Mouse (Mus musculus) CH12.LX (cell line): ENCODE results near the gene Aatf. TPM values are rescaled to one million over a fixed set of nuclear protein-coding genes. Genes with fewer than 3 reads are reported as not detected.

Experiments used
- DNase-seq: peaks from one replicate; pipeline ENCODE4 v3.0.0-alpha.2; 2013; ENCODE audit errors: extremely low read depth
- H3K27ac ChIP-seq: 2 replicates; pipeline ENCODE4 v1.5.1; 2012; ENCODE audit warnings: low read depth, mild to moderate bottlenecking, control low read depth, moderate library complexity; ENCODE audit not compliant: insufficient read depth
- H3K27me3 ChIP-seq: replicated peaks from 2 replicates; pipeline ENCODE3; 2012; ENCODE audit warnings: inconsistent platforms
- H3K36me3 ChIP-seq, 2 experiments: replicated peaks in 1 of 2; 2 replicates each; pipeline versions ENCODE3 to v1.6.1; 2012; ENCODE audit warnings: inconsistent platforms in 1 of 2, low read length in 1 of 2, mild to moderate bottlenecking in 1 of 2, mixed read lengths in 1 of 2, moderate library complexity in 1 of 2; ENCODE audit not compliant: control insufficient read depth in 1 of 2, insufficient read depth in 1 of 2
- H3K4me1 ChIP-seq, 2 experiments: 2 replicates each; pipeline ENCODE4 v1.6.1; 2012; ENCODE audit warnings: inconsistent platforms in 1 of 2, moderate library complexity in 1 of 2; ENCODE audit not compliant: insufficient read depth in 2 of 2, control insufficient read depth in 1 of 2
- H3K4me2 ChIP-seq: 2 replicates; pipeline ENCODE4 v1.6.1; 2012; ENCODE audit warnings: low read depth, mild to moderate bottlenecking, control low read depth; ENCODE audit not compliant: poor library complexity, insufficient read depth, severe bottlenecking
- H3K4me3 ChIP-seq, 3 experiments: fragments of 150-350 bp in 1 of 3; sonication (generic) in 1 of 3; replicated peaks in 1 of 3; 2 replicates each; pipeline versions ENCODE3 to v1.5.1; 2011 to 2012; ENCODE audit warnings: low read depth in 2 of 3, low read length in 2 of 3, mild to moderate bottlenecking in 2 of 3, moderate library complexity in 2 of 3, control low read depth in 1 of 3, improper control_type of control experiment in 1 of 3, inconsistent platforms in 1 of 3, mixed read lengths in 1 of 3; ENCODE audit not compliant: poor library complexity in 1 of 3
- H3K79me2 ChIP-seq: replicated peaks from 2 replicates; pipeline ENCODE4 v1.6.1; 2012; ENCODE audit warnings: mild to moderate bottlenecking, moderate library complexity; ENCODE audit not compliant: control insufficient read depth, poor library complexity, insufficient read depth, severe bottlenecking; ENCODE audit errors: extremely low read depth
- H3K9ac ChIP-seq: 2 replicates; pipeline ENCODE4 v1.6.1; 2012; ENCODE audit warnings: low read depth, mild to moderate bottlenecking, control low read depth, moderate library complexity; ENCODE audit not compliant: insufficient read depth
- H3K9me3 ChIP-seq: replicated peaks from 2 replicates; pipeline ENCODE3; 2012; ENCODE audit warnings: low read length, inconsistent platforms, mixed read lengths
- CHD2 ChIP-seq: IDR thresholded peaks from 2 replicates; pipeline ENCODE4 v1.6.1; 2011; ENCODE audit warnings: low read length, improper control_type of control experiment
- CTCF ChIP-seq, 2 experiments: IDR thresholded peaks in 1 of 2; conservative IDR thresholded peaks in 1 of 2; 2 replicates each; pipeline ENCODE4 v1.5.1; 2011 to 2012; ENCODE audit warnings: low read depth in 2 of 2, low read length in 2 of 2, improper control_type of control experiment in 1 of 2, inconsistent platforms in 1 of 2, mild to moderate bottlenecking in 1 of 2, moderate library complexity in 1 of 2
- E2F4 ChIP-seq: IDR thresholded peaks from 2 replicates; pipeline ENCODE4 v1.6.1; 2011; ENCODE audit warnings: low read depth, low read length, improper control_type of control experiment; ENCODE audit not compliant: insufficient replicate concordance
- EP300 ChIP-seq: IDR thresholded peaks from 2 replicates; pipeline ENCODE4 v1.6.1; 2011; ENCODE audit warnings: low read length, improper control_type of control experiment
- IRF4 ChIP-seq: IDR thresholded peaks from 2 replicates; pipeline ENCODE4 v1.6.1; 2014; ENCODE audit warnings: low read depth, mild to moderate bottlenecking, inconsistent platforms, low read length, improper control_type of control experiment
- JUN ChIP-seq: IDR thresholded peaks from 2 replicates; pipeline ENCODE4 v1.6.1; 2011; ENCODE audit warnings: low read depth, mild to moderate bottlenecking, low read length, improper control_type of control experiment, moderate library complexity; ENCODE audit not compliant: insufficient read depth
- MAX ChIP-seq: IDR thresholded peaks from 2 replicates; pipeline ENCODE4 v1.6.1; 2011; ENCODE audit warnings: low read length, improper control_type of control experiment
- NELFE ChIP-seq: IDR thresholded peaks from 2 replicates; pipeline ENCODE4 v1.6.1; 2011; ENCODE audit warnings: low read depth, low read length, improper control_type of control experiment
- PAX5 ChIP-seq: IDR thresholded peaks from 2 replicates; pipeline ENCODE4 v1.6.1; 2012; ENCODE audit warnings: low read length, inconsistent platforms, mixed read lengths
- POLR2AphosphoS2 ChIP-seq: IDR thresholded peaks from 2 replicates; pipeline ENCODE4 v1.6.1; 2011; ENCODE audit warnings: low read depth, low read length, improper control_type of control experiment
- RAD21 ChIP-seq: IDR thresholded peaks from 2 replicates; pipeline ENCODE4 v1.6.1; 2011; ENCODE audit warnings: low read depth, mild to moderate bottlenecking, low read length, improper control_type of control experiment, moderate library complexity
- RCOR1 ChIP-seq: conservative IDR thresholded peaks from 2 replicates; pipeline ENCODE4 v1.6.1; 2012; ENCODE audit warnings: low read depth, mild to moderate bottlenecking, inconsistent platforms, low read length, improper control_type of control experiment
- SMC3 ChIP-seq: IDR thresholded peaks from 2 replicates; pipeline ENCODE4 v1.6.1; 2011; ENCODE audit warnings: low read depth, low read length, improper control_type of control experiment
- TBP ChIP-seq: conservative IDR thresholded peaks from 2 replicates; pipeline ENCODE4 v1.6.1; 2011; ENCODE audit warnings: low read depth, low read length, improper control_type of control experiment
- UBTF ChIP-seq: IDR thresholded peaks from 2 replicates; pipeline ENCODE4 v1.6.1; 2012; ENCODE audit warnings: low read depth, mild to moderate bottlenecking, inconsistent platforms, low read length, improper control_type of control experiment, moderate library complexity
- ZKSCAN1 ChIP-seq: IDR thresholded peaks from 2 replicates; pipeline ENCODE4 v1.6.1; 2012; ENCODE audit warnings: low read depth, inconsistent platforms, low read length, improper control_type of control experiment, borderline replicate concordance
- ZNF384 ChIP-seq: IDR thresholded peaks from 2 replicates; pipeline ENCODE4 v1.6.1; 2012; ENCODE audit warnings: low read depth, low read length, improper control_type of control experiment, inconsistent platforms
- dilution Hi-C: fragments of 300-500 bp; cut with MboI; formaldehyde crosslinking; loops from 2 replicates; pipeline ENCODE4 v1.14.3; 2020; ENCODE audit warnings: low sequenced_read_pairs; ENCODE audit not compliant: extremely low pct_unique_long_range_greater_than_20kb, extremely low pct_ligation_motif_present
- in situ Hi-C: fragments of 300-500 bp; cut with MboI; formaldehyde crosslinking; loops from 3 replicates; pipeline ENCODE4 v1.14.3; 2019; ENCODE audit warnings: low sequenced_read_pairs, low pct_ligation_motif_present, low pct_unique_long_range_greater_than_20kb, mixed read lengths
- polyA plus RNA-seq: library from polyadenylated mRNA; unstranded; fragments of >175 nt; gene quantifications from 2 replicates; pipeline ENCODE4 v1.2.1, GENCODE M21; 2012; ENCODE audit warnings: low read depth; ENCODE audit not compliant: insufficient read length
- total RNA-seq, 2 experiments: library from RNA; depleted of rRNA; stranded (reverse); fragments of 300-350 nt in 1 of 2; fragments of >200 nt in 1 of 2; gene quantifications; 2 replicates each; pipeline ENCODE4 v1.2.3; 2012 to 2014

The Aatf gene
- total and polyA plus RNA-seq, 3 experiments, result 69.8 to 112 (median 71.7) TPM

- H3K27ac ChIP-seq, result no peak overlapping the region
- H3K4me2 ChIP-seq, result peak overlapping the region; percentile 91
- H3K79me2 ChIP-seq, result peaks cover 47% of the 10 kb centered on the region
- H3K4me1 ChIP-seq, result peaks cover 2 to 40% of the 10 kb centered on the region in 2 experiments; a peak in 2 of 4 replicates
- dilution Hi-C loops (no loop called here), in situ Hi-C loops (loop anchor here (10.0 kb wide), 1 partner anchor 303 kb away; the partner anchor contains the start of gene Mrm1)
- H3K9ac ChIP-seq, result peak overlapping the region; percentile 80
- H3K27me3 ChIP-seq, result peaks cover 21% of the 10 kb centered on the region
- no peak for DNase-seq
- H3K9me3 ChIP-seq, result no peaks in the 10 kb centered on the region
- no peak for TF ChIP-seq E2F4
- TF ChIP-seq POLR2AphosphoS2, result 0 out of 2 replicates have a peak, but pooled peaks have one; percentile 37
- H3K4me3 ChIP-seq, result peak overlapping the region; percentile 81 to 99 (median 89)
- peaks cover 27 to 44% of the 10 kb centered on the region in 2 experiments for H3K36me3 ChIP-seq
Measured at GRCm38 (mm10) chr11:84512031-84512430, 1.3 kb downstream of the Aatf start.

DNA sequence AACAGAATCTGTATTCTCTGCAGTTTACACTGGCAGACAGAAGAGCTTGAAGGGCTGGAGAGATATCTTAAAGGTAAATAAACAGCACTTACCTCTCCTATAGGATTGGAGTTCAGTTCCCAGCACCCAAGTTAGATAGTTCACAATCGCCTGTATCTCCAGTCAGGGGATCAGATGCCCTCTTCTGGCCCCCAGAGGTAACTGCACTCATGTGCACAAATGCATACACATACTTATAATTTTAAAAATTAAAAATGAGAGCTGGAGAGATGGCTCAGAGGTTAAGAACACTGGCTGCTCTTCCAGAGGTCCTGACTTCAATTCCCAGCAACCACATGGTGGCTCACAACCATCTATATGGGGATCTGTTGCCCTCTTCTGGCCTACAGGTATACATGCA lies 9.0 kb downstream of the Aatf start:
- no peaks in the 10 kb centered on the region for H3K27me3 ChIP-seq
- H3K4me2 ChIP-seq, result no peak overlapping the region
- peaks cover 49 to 88% of the 10 kb centered on the region in 2 experiments for H3K36me3 ChIP-seq
- peaks cover 2 to 12% of the 10 kb centered on the region in 2 experiments; a peak in 3 of 4 replicates for H3K4me1 ChIP-seq
- H3K9ac ChIP-seq, result no peak overlapping the region
- H3K27ac ChIP-seq, result no peak overlapping the region
- dilution Hi-C loops (no loop called here), in situ Hi-C loops (no loop called here)
- DNase-seq, result no peak
- peaks cover 2% of the 10 kb centered on the region for H3K9me3 ChIP-seq
- no peak overlapping the region for H3K4me3 ChIP-seq
- peaks cover 40% of the 10 kb centered on the region for H3K79me2 ChIP-seq
- TF ChIP-seq NELFE (no peak), CTCF (conservative IDR thresholded peaks at IDR 0.05 in 1 of 2, IDR thresholded peaks at IDR 0.05 in 1 of 2; ENCODE audit: low read depth in 2 of 2, low read length in 2 of 2) (peak; percentile 17 to 37; a peak in 3 of 4 replicates)
- TF ChIP-seq, all 38 proteins: peak for 1

DNA sequence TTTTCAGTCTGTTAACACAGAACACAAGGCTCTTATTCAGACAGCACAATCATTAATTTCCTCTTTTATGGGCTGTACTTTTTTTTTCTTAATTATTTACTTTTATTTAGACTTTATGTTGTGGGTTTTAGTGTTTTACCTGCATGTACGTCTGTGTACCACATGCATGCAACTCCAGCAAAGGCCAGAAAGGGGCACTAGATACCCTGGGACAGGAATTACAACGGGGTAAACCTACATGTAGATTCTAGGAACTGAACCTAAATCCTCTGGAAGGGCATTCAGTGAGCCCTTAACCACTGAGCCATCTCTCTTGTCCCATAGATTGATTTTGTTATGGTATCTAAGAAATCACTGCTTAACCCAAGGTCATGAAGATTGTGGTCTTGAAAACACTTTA lies 15.4 kb downstream of the Aatf start:
- Histone ChIP-seq H3K4me1 (0 out of 4 replicates have a peak, but pooled peaks cover 0 to 1% of the 10 kb centered on the region in 2 experiments), H3K36me3 (peaks cover 30 to 85% of the 10 kb centered on the region in 2 experiments), H3K27ac (no peak overlapping the region), H3K4me3 (no peak overlapping the region), H3K9me3 (no peaks in the 10 kb centered on the region), H3K4me2 (no peak overlapping the region), H3K79me2 (peaks cover 21% of the 10 kb centered on the region), H3K27me3 (no peaks in the 10 kb centered on the region)
- dilution Hi-C loops (no loop called here), in situ Hi-C loops (no loop called here)
- no peak for DNase-seq
- no peak for TF ChIP-seq JUN
- TF ChIP-seq UBTF, result no peak
- TF ChIP-seq POLR2AphosphoS2, result no peak
- TF ChIP-seq RCOR1, result no peak
- no peak for TF ChIP-seq ZKSCAN1
- TF ChIP-seq EP300, result no peak
- TF ChIP-seq CHD2, result no peak
- TF ChIP-seq PAX5, result no peak
- no peak for TF ChIP-seq NELFE
- peak; percentile 14 to 54; a peak in 2 of 4 replicates for TF ChIP-seq CTCF (conservative IDR thresholded peaks at IDR 0.05 in 1 of 2, IDR thresholded peaks at IDR 0.05 in 1 of 2; ENCODE audit: low read depth in 2 of 2, low read length in 2 of 2)
- no peak for TF ChIP-seq ZNF384
- TF ChIP-seq IRF4, result no peak
- no peak for TF ChIP-seq MAX
- TF ChIP-seq SMC3, result peak; percentile 36
- no peak for TF ChIP-seq TBP
- peak; percentile 47 for TF ChIP-seq RAD21
- TF ChIP-seq, all 38 proteins: peak for 3
- H3K9ac ChIP-seq, result no peak overlapping the region
